Mouse (Mus musculus) liver, embryonic 14.5 days (tissue): ENCODE results near the gene Pgs1. TPM values are rescaled to one million over a fixed set of nuclear protein-coding genes. Genes with fewer than 3 reads are reported as not detected.

Experiments used
- ATAC-seq: fragments of 200-750 bp; cut with Nextera tagmentation; 2 replicates; pipeline ENCODE4 v1.8.0; 2017; ENCODE audit warnings: moderate number of reproducible peaks, mild to moderate bottlenecking, moderate library complexity; ENCODE audit not compliant: insufficient read depth
- DNase-seq, 3 experiments: peaks; one replicate each; pipeline ENCODE4 v3.0.0-alpha.2; 2012 to 2013; ENCODE audit warnings: low read depth in 3 of 3, low spot score in 3 of 3
- H3K27ac ChIP-seq: fragments of 300-500 bp; sonication (generic); 2 replicates; pipeline ENCODE4 v1.5.1; 2014; ENCODE audit warnings: moderate library complexity, mild to moderate bottlenecking, control low read depth, inconsistent platforms
- H3K27me3 ChIP-seq: fragments of 300-500 bp; sonication (generic); 2 replicates; pipeline ENCODE4 v1.6.1; 2014; ENCODE audit warnings: mild to moderate bottlenecking, low read length, moderate library complexity; ENCODE audit not compliant: control insufficient read depth, insufficient read depth
- H3K36me3 ChIP-seq: fragments of 300-500 bp; sonication (generic); replicated peaks from 2 replicates; pipeline ENCODE4 v1.6.1; 2014; ENCODE audit warnings: low read depth; ENCODE audit not compliant: control insufficient read depth, insufficient read depth
- H3K4me1 ChIP-seq, 2 experiments: fragments of 200-500 bp in 1 of 2; fragments of 300-500 bp in 1 of 2; sonication (generic) in 1 of 2; replicated peaks; 2 replicates each; pipeline ENCODE4 v1.6.1; 2012 to 2014; ENCODE audit warnings: antibody characterized with exemption in 1 of 2, inconsistent platforms in 1 of 2, low read length in 1 of 2; ENCODE audit not compliant: control insufficient read depth in 2 of 2, insufficient read depth in 2 of 2
- H3K4me2 ChIP-seq: fragments of 300-500 bp; sonication (generic); 2 replicates; pipeline ENCODE4 v1.6.1; 2014; ENCODE audit warnings: low read depth, mild to moderate bottlenecking, control low read depth, moderate library complexity
- H3K4me3 ChIP-seq, 2 experiments: fragments of 200-500 bp in 1 of 2; fragments of 300-500 bp in 1 of 2; sonication (generic) in 1 of 2; 2 replicates each; pipeline ENCODE4 v1.5.1; 2012 to 2014; ENCODE audit warnings: low read depth in 2 of 2, low read length in 2 of 2, mild to moderate bottlenecking in 2 of 2, control low read depth in 1 of 2, inconsistent platforms in 1 of 2, moderate library complexity in 1 of 2; ENCODE audit not compliant: insufficient read depth in 1 of 2
- H3K9ac ChIP-seq: fragments of 300-500 bp; sonication (generic); replicated peaks from 2 replicates; pipeline ENCODE4 v1.6.1; 2014; ENCODE audit warnings: mild to moderate bottlenecking, control low read depth, moderate library complexity
- H3K9me3 ChIP-seq: fragments of 300-500 bp; sonication (generic); 2 replicates; pipeline ENCODE4 v1.6.1; 2016; ENCODE audit warnings: low read length, mixed read lengths; ENCODE audit not compliant: control insufficient read depth
- CTCF ChIP-seq: IDR thresholded peaks from 2 replicates; pipeline ENCODE4 v1.5.1; 2016; ENCODE audit warnings: antibody characterized with exemption, low read depth, control low read depth
- EP300 ChIP-seq: IDR thresholded peaks from 2 replicates; pipeline ENCODE4 v1.6.1; 2016; ENCODE audit warnings: antibody characterized with exemption, low read depth
- WGBS: fragments of 180-500 bp; shearing (Covaris S2); extraction: QIAGEN DNeasy Blood & Tissue Kit; methylation state at CpG from one replicate; pipeline ENCODE4 v1.1.7; 2014; ENCODE audit not compliant: insufficient replicate concordance; 5-methylcytosine and 5-hydroxymethylcytosine counted together
- polyA plus RNA-seq, 2 experiments: library from polyadenylated mRNA; depleted of rRNA in 1 of 2; stranded (reverse) in 1 of 2; unstranded in 1 of 2; fragments of >200 nt; fragmentation: Nextera tagmentation in 1 of 2; extraction: Ambion mirVana in 1 of 2; gene quantifications; 2 replicates each; pipeline versions ENCODE4 v1.2.1 to v1.2.3; 2012 to 2014

The Pgs1 gene
- polyA plus RNA-seq, 2 experiments, result 11.2 to 12.9 TPM

- DNase-seq (no peak), ATAC-seq (no peak)
- no peaks in the 10 kb centered on the region for H3K4me1 ChIP-seq
- H3K4me3 ChIP-seq, result no peak overlapping the region
- no peak overlapping the region for H3K9ac ChIP-seq
- WGBS, result 55% methylated on average over 14 of the region's 14 CpGs
- H3K36me3 ChIP-seq, result no peaks in the 10 kb centered on the region
- H3K27ac ChIP-seq, result no peak overlapping the region
- no peak overlapping the region for H3K4me2 ChIP-seq
- no peaks in the 10 kb centered on the region for H3K9me3 ChIP-seq
- no peaks in the 10 kb centered on the region for H3K27me3 ChIP-seq
- TF ChIP-seq EP300 (no peak), CTCF (no peak)
These were observed 57.3 kb downstream of the Pgs1 start for GRCm38 (mm10) chr11:118043293-118043907.

- WGBS, result 36% methylated on average over 8 of the region's 8 CpGs
- no peaks in the 10 kb centered on the region for H3K27me3 ChIP-seq
- no peaks in the 10 kb centered on the region for H3K4me1 ChIP-seq
- H3K27ac ChIP-seq, result no peak overlapping the region
- no peak overlapping the region for H3K4me3 ChIP-seq
- TF ChIP-seq EP300, result no peak
- TF ChIP-seq CTCF, result no peak
- DNase-seq, result no peak
- no peak overlapping the region for H3K4me2 ChIP-seq
- no peak for ATAC-seq
- H3K9ac ChIP-seq, result no peak overlapping the region
- H3K36me3 ChIP-seq, result no peaks in the 10 kb centered on the region
- H3K9me3 ChIP-seq, result no peaks in the 10 kb centered on the region
These were observed 63.5 kb downstream of the Pgs1 start for GRCm38 (mm10) chr11:118049641-118050040.

GRCm38 (mm10) chr11:118050174-118050573, 64.1 kb downstream of the Pgs1 start:
- ATAC-seq (no peak), DNase-seq (no peak)
- H3K4me1 ChIP-seq, result no peaks in the 10 kb centered on the region
- H3K4me3 ChIP-seq, result no peak overlapping the region
- no peaks in the 10 kb centered on the region for H3K27me3 ChIP-seq
- no peak overlapping the region for H3K4me2 ChIP-seq
- H3K27ac ChIP-seq, result no peak overlapping the region
- no peaks in the 10 kb centered on the region for H3K36me3 ChIP-seq
- no peak overlapping the region for H3K9ac ChIP-seq
- no peaks in the 10 kb centered on the region for H3K9me3 ChIP-seq
- 70% methylated on average over 16 of the region's 16 CpGs for WGBS
- TF ChIP-seq EP300 (no peak), CTCF (no peak)

GRCm38 (mm10) chr11:118058367-118058766, 72.3 kb downstream of the Pgs1 start:
- DNase-seq (no peak), ATAC-seq (no peak)
- H3K27me3 ChIP-seq, result no peaks in the 10 kb centered on the region
- no peak for TF ChIP-seq CTCF
- TF ChIP-seq EP300, result no peak
- no peaks in the 10 kb centered on the region for H3K4me1 ChIP-seq
- H3K4me3 ChIP-seq, result no peak overlapping the region
- H3K9ac ChIP-seq, result no peak overlapping the region
- no peak overlapping the region for H3K4me2 ChIP-seq
- WGBS, result 56% methylated on average over 12 of the region's 12 CpGs
- H3K27ac ChIP-seq, result no peak overlapping the region
- no peaks in the 10 kb centered on the region for H3K9me3 ChIP-seq
- H3K36me3 ChIP-seq, result no peaks in the 10 kb centered on the region

- H3K4me2 ChIP-seq, result no peak overlapping the region
- H3K4me3 ChIP-seq, result no peak overlapping the region
- TF ChIP-seq EP300 (no peak), CTCF (no peak)
- no peaks in the 10 kb centered on the region for H3K4me1 ChIP-seq
- no peak overlapping the region for H3K9ac ChIP-seq
- DNase-seq, result no peak
- H3K27me3 ChIP-seq, result no peaks in the 10 kb centered on the region
- no peak for ATAC-seq
- WGBS, result 51% methylated on average over 10 of the region's 10 CpGs
- no peaks in the 10 kb centered on the region for H3K9me3 ChIP-seq
- H3K36me3 ChIP-seq, result no peaks in the 10 kb centered on the region
- H3K27ac ChIP-seq, result no peak overlapping the region
These were observed 72.8 kb downstream of the Pgs1 start for GRCm38 (mm10) chr11:118058872-118059271.
